Mouse (Mus musculus): ENCODE measurements around the gene Abhd18.

- TF ChIP-seq CTCF (IDR thresholded peaks at IDR 0.05; ENCODE audit: low read depth, low read length) (no peak), POLR2A (IDR thresholded peaks at IDR 0.05; ENCODE audit: borderline replicate concordance, low read depth, low read length) (no peak)
These were observed 112.1 kb downstream of the Abhd18 start for GRCm38 (mm10) chr3:40958831-40959230.
